Mouse (Mus musculus): ENCODE measurements around the gene Dus1l. TPM values are rescaled to one million over a fixed set of nuclear protein-coding genes. Genes with fewer than 3 reads are reported as not detected.

Gene Dus1l
- 9.6 TPM for polyA plus RNA-seq (2014; fragmentation: Illumina TruSeq; extraction: RNeasy Lipid Tissue Mini Kit (QIAGEN cat#74804); ENCODE audit: low read depth, low replicate concordance)

GRCm38 (mm10) chr11:120795756-120796613 is at the start of gene Dus1l:
Dus1l (minus strand) TSS chr11:120796403.

DNA sequence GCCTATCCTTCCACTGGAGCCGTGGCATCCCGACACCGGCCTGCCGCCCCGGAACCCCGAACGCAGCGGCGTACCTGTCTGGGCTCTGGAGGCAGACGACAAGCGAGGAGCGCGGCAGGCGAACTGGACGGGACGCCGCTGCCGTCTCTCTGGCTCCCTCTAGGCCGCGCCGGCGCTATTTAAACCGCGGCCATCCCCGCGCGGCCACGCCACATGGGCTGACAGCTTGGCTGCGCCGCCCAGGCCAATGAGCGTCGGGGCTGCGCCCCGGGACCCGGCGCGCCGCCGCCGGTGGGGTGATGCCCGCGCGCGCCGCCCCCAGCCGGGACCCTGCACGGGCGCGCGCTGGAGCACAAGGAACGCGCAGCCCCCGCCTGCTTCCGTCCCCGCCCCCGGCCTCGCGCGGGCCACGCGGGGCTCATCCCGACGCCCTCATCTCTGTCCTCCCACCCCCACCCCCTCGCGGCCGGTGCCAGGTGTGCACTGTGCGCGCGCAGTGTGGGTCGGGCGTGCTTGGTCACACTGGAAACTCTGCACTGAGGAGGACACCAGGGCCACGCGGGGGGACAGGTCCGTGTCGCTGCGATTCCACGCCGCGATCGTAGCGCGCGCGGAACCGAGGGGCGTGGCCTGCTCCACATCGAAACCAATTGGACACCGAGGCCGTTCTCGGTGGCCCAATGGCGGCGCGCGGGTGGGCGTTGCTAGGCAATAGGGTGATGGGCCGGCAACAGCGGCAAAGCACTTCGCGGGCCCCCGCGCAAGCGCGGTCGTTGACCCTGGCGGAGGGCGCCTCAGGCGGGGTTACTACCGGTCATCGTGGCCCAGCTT is 28.0 kb upstream of the Dus1l start, which contains the start of gene Fasn:
TSS of gene Fasn (minus strand) at position 592 of the 831 bp plus-strand sequence.

GRCm38 (mm10) chr11:120784064-120784791 is 12.0 kb downstream of the Dus1l start, which contains the start of the genes Rfng and Gps1:
Rfng (minus strand) TSS chr11:120784207.
Gps1 (plus strand) TSS chr11:120784272.

GRCm38 (mm10) chr11:120762672-120763041 is 33.5 kb downstream of the Dus1l start, which contains the start of gene Hmga1b:
Hmga1b (plus strand) TSS chr11:120762794.

Other genes starting within 250 kb of the Dus1l start
- 3.2 TPM for gene Mcrip1, start 246.7 kb downstream of the Dus1l start, polyA plus RNA-seq (2014; fragmentation: Illumina TruSeq; extraction: RNeasy Lipid Tissue Mini Kit (QIAGEN cat#74804); ENCODE audit: low read depth, low replicate concordance)
- gene Ppp1r27, start 245.3 kb downstream of the Dus1l start, polyA plus RNA-seq (2014; fragmentation: Illumina TruSeq; extraction: RNeasy Lipid Tissue Mini Kit (QIAGEN cat#74804); ENCODE audit: low read depth, low replicate concordance), result 2.5 TPM
- 41.5 TPM for gene P4hb, start 223.2 kb downstream of the Dus1l start, polyA plus RNA-seq (2014; fragmentation: Illumina TruSeq; extraction: RNeasy Lipid Tissue Mini Kit (QIAGEN cat#74804); ENCODE audit: low read depth, low replicate concordance)
- gene Arhgdia, start 214.8 kb downstream of the Dus1l start, polyA plus RNA-seq (2014; fragmentation: Illumina TruSeq; extraction: RNeasy Lipid Tissue Mini Kit (QIAGEN cat#74804); ENCODE audit: low read depth, low replicate concordance), result 5.0 TPM
- 15.0 TPM for gene Alyref, start 198.0 kb downstream of the Dus1l start, polyA plus RNA-seq (2014; fragmentation: Illumina TruSeq; extraction: RNeasy Lipid Tissue Mini Kit (QIAGEN cat#74804); ENCODE audit: low read depth, low replicate concordance)
- 9.5 TPM for gene Anapc11, start 198.0 kb downstream of the Dus1l start, polyA plus RNA-seq (2014; fragmentation: Illumina TruSeq; extraction: RNeasy Lipid Tissue Mini Kit (QIAGEN cat#74804); ENCODE audit: low read depth, low replicate concordance)
- not detected for gene Npb, start 187.9 kb downstream of the Dus1l start, polyA plus RNA-seq (2014; fragmentation: Illumina TruSeq; extraction: RNeasy Lipid Tissue Mini Kit (QIAGEN cat#74804); ENCODE audit: low read depth, low replicate concordance)
- 6.7 TPM for gene Pcyt2, start 178.5 kb downstream of the Dus1l start, polyA plus RNA-seq (2014; fragmentation: Illumina TruSeq; extraction: RNeasy Lipid Tissue Mini Kit (QIAGEN cat#74804); ENCODE audit: low read depth, low replicate concordance)
- 1.2 TPM for gene Sirt7, start 171.2 kb downstream of the Dus1l start, polyA plus RNA-seq (2014; fragmentation: Illumina TruSeq; extraction: RNeasy Lipid Tissue Mini Kit (QIAGEN cat#74804); ENCODE audit: low read depth, low replicate concordance)
- gene Mafg, start 162.8 kb downstream of the Dus1l start, polyA plus RNA-seq (2014; fragmentation: Illumina TruSeq; extraction: RNeasy Lipid Tissue Mini Kit (QIAGEN cat#74804); ENCODE audit: low read depth, low replicate concordance), result 1.8 TPM
- gene Pycr1, start 152.6 kb downstream of the Dus1l start, polyA plus RNA-seq (2014; fragmentation: Illumina TruSeq; extraction: RNeasy Lipid Tissue Mini Kit (QIAGEN cat#74804); ENCODE audit: low read depth, low replicate concordance), result 0.39 TPM
- gene Myadml2, start 148.2 kb downstream of the Dus1l start, polyA plus RNA-seq (2014; fragmentation: Illumina TruSeq; extraction: RNeasy Lipid Tissue Mini Kit (QIAGEN cat#74804); ENCODE audit: low read depth, low replicate concordance), result not detected
- gene Notum, start 135.2 kb downstream of the Dus1l start, polyA plus RNA-seq (2014; fragmentation: Illumina TruSeq; extraction: RNeasy Lipid Tissue Mini Kit (QIAGEN cat#74804); ENCODE audit: low read depth, low replicate concordance), result not detected
- gene Aspscr1, start 123.4 kb downstream of the Dus1l start, polyA plus RNA-seq (2014; fragmentation: Illumina TruSeq; extraction: RNeasy Lipid Tissue Mini Kit (QIAGEN cat#74804); ENCODE audit: low read depth, low replicate concordance), result 4.5 TPM
- 2.4 TPM for gene Cenpx, start 82.7 kb downstream of the Dus1l start, polyA plus RNA-seq (2014; fragmentation: Illumina TruSeq; extraction: RNeasy Lipid Tissue Mini Kit (QIAGEN cat#74804); ENCODE audit: low read depth, low replicate concordance)
- gene Lrrc45, start 82.5 kb downstream of the Dus1l start, polyA plus RNA-seq (2014; fragmentation: Illumina TruSeq; extraction: RNeasy Lipid Tissue Mini Kit (QIAGEN cat#74804); ENCODE audit: low read depth, low replicate concordance), result 0.18 TPM
- not detected for gene Rac3, start 74.9 kb downstream of the Dus1l start, polyA plus RNA-seq (2014; fragmentation: Illumina TruSeq; extraction: RNeasy Lipid Tissue Mini Kit (QIAGEN cat#74804); ENCODE audit: low read depth, low replicate concordance)
- gene Dcxr, start 69.1 kb downstream of the Dus1l start, polyA plus RNA-seq (2014; fragmentation: Illumina TruSeq; extraction: RNeasy Lipid Tissue Mini Kit (QIAGEN cat#74804); ENCODE audit: low read depth, low replicate concordance), result not detected
- gene Cbr2, start 64.3 kb downstream of the Dus1l start, polyA plus RNA-seq (2014; fragmentation: Illumina TruSeq; extraction: RNeasy Lipid Tissue Mini Kit (QIAGEN cat#74804); ENCODE audit: low read depth, low replicate concordance), result 0.66 TPM
- not detected for gene Hmga1b, start 33.6 kb downstream of the Dus1l start, polyA plus RNA-seq (2014; fragmentation: Illumina TruSeq; extraction: RNeasy Lipid Tissue Mini Kit (QIAGEN cat#74804); ENCODE audit: low read depth, low replicate concordance)
- gene Rfng, start 12.2 kb downstream of the Dus1l start, polyA plus RNA-seq (2014; fragmentation: Illumina TruSeq; extraction: RNeasy Lipid Tissue Mini Kit (QIAGEN cat#74804); ENCODE audit: low read depth, low replicate concordance), result 0.21 TPM
- 39.3 TPM for gene Gps1, start 12.1 kb downstream of the Dus1l start, polyA plus RNA-seq (2014; fragmentation: Illumina TruSeq; extraction: RNeasy Lipid Tissue Mini Kit (QIAGEN cat#74804); ENCODE audit: low read depth, low replicate concordance)
- gene Fasn, start 28.1 kb upstream of the Dus1l start, polyA plus RNA-seq (2014; fragmentation: Illumina TruSeq; extraction: RNeasy Lipid Tissue Mini Kit (QIAGEN cat#74804); ENCODE audit: low read depth, low replicate concordance), result 0.92 TPM
- gene Ccdc57, start 136.5 kb upstream of the Dus1l start, polyA plus RNA-seq (2014; fragmentation: Illumina TruSeq; extraction: RNeasy Lipid Tissue Mini Kit (QIAGEN cat#74804); ENCODE audit: low read depth, low replicate concordance), result 8.3 TPM
- 0.07 TPM for gene Slc16a3, start 152.1 kb upstream of the Dus1l start, polyA plus RNA-seq (2014; fragmentation: Illumina TruSeq; extraction: RNeasy Lipid Tissue Mini Kit (QIAGEN cat#74804); ENCODE audit: low read depth, low replicate concordance)
- gene Csnk1d, start 194.9 kb upstream of the Dus1l start, polyA plus RNA-seq (2014; fragmentation: Illumina TruSeq; extraction: RNeasy Lipid Tissue Mini Kit (QIAGEN cat#74804); ENCODE audit: low read depth, low replicate concordance), result 173 TPM
- not detected for gene Cd7, start 243.0 kb upstream of the Dus1l start, polyA plus RNA-seq (2014; fragmentation: Illumina TruSeq; extraction: RNeasy Lipid Tissue Mini Kit (QIAGEN cat#74804); ENCODE audit: low read depth, low replicate concordance)